Mouse (Mus musculus) cerebellum, adult 2 months (tissue): ENCODE measurements around the gene Atox1. TPM values are rescaled to one million over a fixed set of nuclear protein-coding genes. Genes with fewer than 3 reads are reported as not detected.
A peak's percentile ranks its signal among the peaks of the same experiment; 100 is the strongest.

Experiments used
- DNase-seq, 2 experiments: peaks; one replicate each; pipeline ENCODE4 v3.0.0; 2021
- H3K27ac ChIP-seq: fragments of 200-500 bp; 2 replicates; pipeline ENCODE4 v1.5.1; 2012; ENCODE audit warnings: low read length, control low read depth, inconsistent platforms; ENCODE audit not compliant: insufficient read depth
- H3K27me3 ChIP-seq: fragments of 200-500 bp; 2 replicates; pipeline ENCODE4 v1.6.1; 2012; ENCODE audit warnings: inconsistent platforms, mild to moderate bottlenecking, low read length, moderate library complexity; ENCODE audit not compliant: control insufficient read depth, insufficient read depth
- H3K4me1 ChIP-seq: fragments of 200-500 bp; 2 replicates; pipeline ENCODE4 v1.6.1; 2011; ENCODE audit warnings: low read length; ENCODE audit not compliant: control insufficient read depth, insufficient read depth
- H3K4me3 ChIP-seq: fragments of 200-500 bp; replicated peaks from 2 replicates; pipeline ENCODE3; 2011; ENCODE audit warnings: mild to moderate bottlenecking, low read depth, low read length, control low read depth; ENCODE audit not compliant: insufficient read depth
- CTCF ChIP-seq: fragments of 200-500 bp; IDR thresholded peaks from 2 replicates; pipeline ENCODE4 v1.5.1; 2011; ENCODE audit warnings: low read depth, mild to moderate bottlenecking, control low read depth, low read length, moderate library complexity, borderline replicate concordance; ENCODE audit not compliant: insufficient read depth
- POLR2A ChIP-seq: fragments of 200-500 bp; IDR thresholded peaks from 2 replicates; pipeline ENCODE4 v1.6.1; 2011; ENCODE audit warnings: low read length, control low read depth, borderline replicate concordance; ENCODE audit not compliant: insufficient read depth
- WGBS: fragments of 180-500 bp; shearing (Covaris S2); methylation state at CpG from one replicate; pipeline ENCODE4 v1.1.7; 2018; 5-methylcytosine and 5-hydroxymethylcytosine counted together
- polyA plus RNA-seq: library from polyadenylated mRNA; depleted of rRNA; stranded (reverse); fragments of >200 nt; gene quantifications from 2 replicates; pipeline ENCODE4 v1.2.3, GENCODE M21; 2012

Atox1 gene
- polyA plus RNA-seq, 1 experiment: 218 TPM

DNA sequence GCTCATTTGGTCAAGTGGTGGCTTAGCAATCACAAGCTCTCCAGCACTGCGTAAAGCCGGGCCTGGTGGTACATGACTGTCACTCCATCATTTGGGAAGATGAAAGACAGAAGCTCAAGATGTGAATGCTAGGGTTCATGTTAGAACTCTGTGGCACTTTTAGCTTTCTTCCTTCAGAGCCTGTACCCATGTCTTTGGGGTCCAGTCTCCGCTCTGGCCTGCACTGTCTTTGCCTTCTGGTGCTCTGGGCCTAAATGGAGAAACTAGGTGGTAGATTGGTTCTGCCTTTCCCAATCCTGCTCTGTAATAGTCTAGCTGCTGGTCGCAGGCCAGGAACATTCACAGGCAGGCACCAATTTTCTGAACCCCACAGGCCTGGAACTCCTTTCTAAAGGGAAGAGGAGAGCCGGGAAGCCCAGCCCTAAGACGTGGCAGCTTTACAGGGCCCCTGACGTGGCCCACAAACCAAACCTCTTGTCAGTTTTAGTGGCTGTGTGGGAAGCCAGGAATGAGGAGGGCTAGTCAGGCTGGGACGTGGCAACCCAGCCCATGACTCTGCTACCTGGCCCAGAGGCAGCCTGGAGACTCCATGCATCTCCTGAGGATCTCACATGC lies 36.2 kb downstream of the Atox1 start:
- Histone ChIP-seq H3K4me3 (no peak overlapping the region), H3K27ac (no peak overlapping the region), H3K27me3 (no peaks in the 10 kb centered on the region), H3K4me1 (peaks cover 14% of the 10 kb centered on the region)
- whole genome bisulfite sequencing: 85% methylated on average over 8 of the region's 8 CpGs
- DNase-seq: no peak
- TF ChIP-seq CTCF (no peak), POLR2A (no peak)

DNA sequence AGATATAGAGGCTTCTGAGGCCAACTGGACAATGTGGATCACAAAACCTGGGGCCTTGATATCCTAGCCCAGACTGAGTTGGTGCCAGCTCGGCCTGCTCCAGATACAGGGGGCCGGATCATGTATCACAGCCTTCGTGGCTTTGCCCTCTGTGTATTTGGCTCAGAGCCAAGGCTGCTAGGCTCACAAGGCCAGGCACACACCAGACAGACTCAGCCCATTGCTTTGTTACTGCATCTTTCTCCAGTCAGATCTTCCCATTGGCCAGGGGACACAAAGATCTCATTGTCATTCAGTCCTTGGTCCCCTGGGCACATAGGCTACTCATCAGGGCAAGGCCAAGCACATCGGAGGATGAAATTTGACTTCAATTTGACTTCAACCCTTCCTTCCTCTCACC lies 37.3 kb downstream of the Atox1 start:
- H3K4me3 ChIP-seq: no peak overlapping the region
- H3K27ac ChIP-seq: no peak overlapping the region
- DNase-seq: peak; percentile 40 to 56
- H3K4me1 ChIP-seq: peaks cover 24% of the 10 kb centered on the region
- H3K27me3 ChIP-seq: no peaks in the 10 kb centered on the region
- 26% methylated on average over 4 of the region's 4 CpGs for WGBS
- TF ChIP-seq CTCF (no peak), POLR2A (no peak)

GRCm38 (mm10) chr11:55422978-55423377 lies 38.1 kb downstream of the Atox1 start, which contains the start of gene Sparc:
Sparc (minus strand) TSS chr11:55423183.
- Histone ChIP-seq H3K27ac (no peak within 1 kb of the TSS), H3K4me1 (peaks cover 27% of the 10 kb centered on the region), H3K27me3 (no peaks in the 10 kb centered on the region), H3K4me3 (no peak within 1 kb of the TSS)
- no peak for DNase-seq
- WGBS: 100% methylated on average over 1 of the region's 1 CpGs
- TF ChIP-seq CTCF (no peak), POLR2A (no peak)

DNA sequence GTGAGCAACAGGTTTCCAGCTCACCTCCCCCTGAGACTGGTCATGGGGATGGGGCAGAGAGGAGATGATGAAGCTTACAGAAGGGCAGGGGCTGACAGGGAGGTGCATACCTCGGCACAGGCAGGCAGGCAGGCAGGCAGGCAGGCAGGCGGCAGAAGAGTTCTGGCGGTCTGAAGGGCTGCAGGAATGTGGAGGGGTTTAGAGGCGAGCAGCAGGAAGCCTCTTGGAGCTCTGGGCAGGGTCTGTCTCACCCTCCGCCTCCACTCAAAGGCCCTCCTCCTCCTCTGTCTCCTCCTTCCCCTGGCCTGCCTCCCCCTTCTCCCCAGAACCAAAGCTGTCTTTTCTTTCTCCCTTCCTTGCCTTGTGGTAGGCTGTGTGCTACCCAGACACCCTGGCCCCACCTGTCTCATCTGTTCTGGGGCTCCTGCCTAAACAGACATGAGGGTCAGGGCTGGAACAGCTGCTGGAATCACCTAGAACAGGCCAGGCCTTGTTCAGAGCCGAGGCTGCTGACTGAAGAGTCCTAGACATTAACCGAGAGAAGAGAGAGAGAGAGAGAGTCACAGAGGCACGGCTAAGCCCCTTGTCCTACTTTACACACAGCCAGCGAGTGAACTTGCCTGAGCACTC lies 41.2 kb downstream of the Atox1 start:
- Histone ChIP-seq H3K27ac (peak overlapping the region; percentile 84), H3K4me1 (peaks cover 27% of the 10 kb centered on the region), H3K27me3 (no peaks in the 10 kb centered on the region), H3K4me3 (peak overlapping the region; percentile 43)
- 35% methylated on average over 9 of the region's 9 CpGs for WGBS
- TF ChIP-seq POLR2A: no peak
- TF ChIP-seq CTCF: no peak
- peak in 1 of 2 experiments; percentile 20 for DNase-seq

DNA sequence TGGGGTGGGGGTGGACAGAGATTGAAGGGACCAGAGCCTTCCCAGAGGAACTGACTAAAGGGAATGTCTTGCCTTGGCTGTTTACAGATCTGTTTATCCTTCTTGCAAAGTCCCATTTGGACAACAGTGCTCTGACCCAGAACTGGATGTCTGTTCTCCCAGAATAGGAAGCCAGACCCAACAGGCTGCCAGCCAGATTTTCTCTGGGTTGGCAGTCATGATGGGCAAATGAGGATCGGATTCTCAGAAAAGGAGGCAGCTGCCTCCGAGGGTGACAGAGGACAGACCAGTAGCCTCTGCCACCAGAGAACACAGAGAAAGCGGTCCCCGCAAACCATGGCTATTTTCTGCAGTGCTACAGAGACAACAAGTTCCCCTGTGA lies 41.8 kb downstream of the Atox1 start:
- Histone ChIP-seq H3K4me3 (peak overlapping the region; percentile 43), H3K27me3 (no peaks in the 10 kb centered on the region), H3K27ac (peak overlapping the region; percentile 84; the same call in 1 of the 2 replicates), H3K4me1 (peaks cover 27% of the 10 kb centered on the region)
- WGBS: 4% methylated on average over 4 of the region's 4 CpGs
- peak; percentile 79 to 87 for DNase-seq
- peak; percentile 21; the same call in 1 of the 2 replicates for TF ChIP-seq POLR2A
- TF ChIP-seq CTCF: no peak

DNA sequence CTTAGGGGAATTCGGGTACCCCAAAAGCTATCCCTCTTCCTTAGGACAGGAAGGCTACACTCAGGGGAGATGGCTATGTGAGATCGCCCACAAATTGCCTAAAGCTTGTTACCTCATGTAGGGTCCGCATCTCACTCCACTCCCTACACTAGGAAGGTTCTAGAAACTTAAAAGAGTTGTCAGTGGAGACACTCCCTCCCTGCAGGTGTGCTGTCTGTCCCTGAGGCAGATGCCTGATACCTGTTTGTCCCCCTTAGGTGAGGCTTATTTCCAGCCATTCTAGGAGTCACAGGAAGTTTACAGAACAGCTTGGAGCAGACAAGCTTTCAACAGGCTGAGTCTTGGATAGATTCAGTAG lies 42.4 kb downstream of the Atox1 start:
- no peak for DNase-seq
- H3K27ac ChIP-seq: peak overlapping the region; percentile 29; the same call in 1 of the 2 replicates

DNA sequence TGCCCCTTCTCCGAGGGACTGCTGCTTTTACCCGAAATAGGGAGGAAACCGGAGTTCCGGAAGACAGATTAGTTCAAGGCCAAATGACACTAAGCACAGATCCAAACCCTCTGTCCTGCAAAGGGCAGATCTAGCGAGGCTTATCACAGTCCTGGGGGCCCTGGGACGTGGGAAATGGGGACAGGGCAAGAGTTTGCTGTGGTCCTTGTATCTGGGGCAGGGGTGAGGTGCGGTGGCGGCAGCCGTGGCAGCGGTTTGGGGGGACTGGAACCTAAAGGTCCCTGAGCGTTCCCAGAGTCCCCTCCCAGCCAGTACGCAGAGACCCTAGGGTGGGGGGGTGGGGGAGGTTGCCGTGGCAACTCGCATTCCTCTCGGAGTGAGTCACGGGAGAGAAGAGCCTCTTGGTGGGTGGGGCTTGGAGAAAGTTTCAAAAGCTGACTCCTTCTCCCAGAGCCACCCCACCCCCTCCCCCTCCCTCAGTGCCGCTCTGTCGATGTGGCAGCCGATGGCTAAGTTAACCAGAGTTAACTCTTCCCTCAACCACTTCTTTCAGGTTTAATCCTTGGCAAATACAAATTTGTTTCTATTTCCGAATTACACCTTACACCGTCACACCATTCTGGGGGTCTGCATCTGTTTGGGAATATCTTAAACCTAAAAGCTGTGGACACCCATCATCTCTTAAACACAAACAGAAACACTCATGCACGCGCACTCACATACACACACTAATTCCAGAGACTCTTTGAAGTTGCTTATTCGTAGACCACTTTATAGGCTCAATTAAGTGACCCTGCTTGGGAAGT lies 42.9 kb downstream of the Atox1 start:
- peak overlapping the region; percentile 51 for H3K4me3 ChIP-seq
- DNase-seq: peak in 1 of 2 experiments; percentile 25
- H3K4me1 ChIP-seq: peaks cover 22% of the 10 kb centered on the region
- WGBS: 24% methylated on average over 24 of the region's 24 CpGs
- H3K27ac ChIP-seq: peak overlapping the region; percentile 29; the same call in 1 of the 2 replicates
- no peaks in the 10 kb centered on the region for H3K27me3 ChIP-seq
- TF ChIP-seq CTCF: no peak
- TF ChIP-seq POLR2A: no peak

More for the DNA sequence above, 42.4 kb downstream of the Atox1 start:
- H3K27me3 ChIP-seq: no peaks in the 10 kb centered on the region
- no peak for TF ChIP-seq POLR2A
- TF ChIP-seq CTCF: no peak
- H3K4me1 ChIP-seq: peaks cover 24% of the 10 kb centered on the region
- WGBS: 37% methylated on average over 3 of the region's 3 CpGs
- peak overlapping the region; percentile 38 for H3K4me3 ChIP-seq
